Mouse (Mus musculus): ENCODE data around the gene Cbr1. TPM values are rescaled to one million over a fixed set of nuclear protein-coding genes. Genes with fewer than 3 reads are reported as not detected.
A peak's percentile ranks its signal among the peaks of the same experiment; 100 is the strongest.
"Not testable (repeated sequence)": the region's sequence is repeated elsewhere in the genome, so short reads cannot be mapped to it uniquely, and the experiment has no call there.

Gene Cbr1
- total RNA-seq, 2 experiments from 2014 or later, result 59.4 to 63.7 TPM

GRCm38 (mm10) chr16:93596807-93597206 is 8.8 kb upstream of the Cbr1 start:
- DNase-seq (ENCODE audit: low spot score in 2 of 2), result no peak

GRCm38 (mm10) chr16:93597551-93597950 is 8.1 kb upstream of the Cbr1 start:
- DNase-seq (ENCODE audit: low spot score in 2 of 2), result no peak

GRCm38 (mm10) chr16:93599461-93599860 is 6.2 kb upstream of the Cbr1 start:
- no peak for DNase-seq (ENCODE audit: low spot score in 2 of 2)

GRCm38 (mm10) chr16:93603439-93604212 is 2.0 kb upstream of the Cbr1 start, which contains the start of gene Setd4:
Gene Setd4 (minus strand): TSS chr16:93604063.
- DNase-seq (ENCODE audit: low spot score in 2 of 2), result peak; percentile 94 to 95

GRCm38 (mm10) chr16:93604481-93604969 is 1.1 kb upstream of the Cbr1 start:
- no peak for DNase-seq (ENCODE audit: low spot score in 2 of 2)

- no peak for DNase-seq (ENCODE audit: low spot score in 2 of 2)
Measured at GRCm38 (mm10) chr16:93606146-93606545, 493 bp downstream of the Cbr1 start.

GRCm38 (mm10) chr16:93607669-93608101 is 2.0 kb downstream of the Cbr1 start:
- peak; percentile 71 to 86 for DNase-seq (ENCODE audit: low spot score in 2 of 2)

- no peak for DNase-seq (ENCODE audit: low spot score in 2 of 2)
Measured at GRCm38 (mm10) chr16:93608731-93609130, 3.1 kb downstream of the Cbr1 start.

GRCm38 (mm10) chr16:93609796-93610195 is 4.1 kb downstream of the Cbr1 start:
- DNase-seq (ENCODE audit: low spot score in 2 of 2), result no peak

- no peak for DNase-seq (ENCODE audit: low spot score in 2 of 2)
Measured at GRCm38 (mm10) chr16:93610961-93611360, 5.3 kb downstream of the Cbr1 start.

- DNase-seq (ENCODE audit: low spot score in 2 of 2), result peak in 1 of 2 experiments; percentile 48
Measured at GRCm38 (mm10) chr16:93615118-93615870, 9.6 kb downstream of the Cbr1 start.

GRCm38 (mm10) chr16:93623759-93624158 is 18.1 kb downstream of the Cbr1 start:
- DNase-seq (ENCODE audit: low spot score in 2 of 2), result not testable (repeated sequence)

- no peak for DNase-seq (ENCODE audit: low spot score in 2 of 2)
Measured at GRCm38 (mm10) chr16:93624671-93625070, 19.0 kb downstream of the Cbr1 start.

GRCm38 (mm10) chr16:93626745-93627144 is 21.1 kb downstream of the Cbr1 start:
- peak in 1 of 2 experiments; percentile 39 for DNase-seq (ENCODE audit: low spot score in 2 of 2)

- no peak for DNase-seq (ENCODE audit: low spot score in 2 of 2)
Measured at GRCm38 (mm10) chr16:93627761-93628400, 22.2 kb downstream of the Cbr1 start, which contains the start of gene Gm5678. Gene Gm5678 (plus strand): TSS chr16:93628097.

GRCm38 (mm10) chr16:93644006-93644405 is 38.4 kb downstream of the Cbr1 start:
- no peak for DNase-seq (ENCODE audit: low spot score in 2 of 2)

- no peak for DNase-seq (ENCODE audit: low spot score in 2 of 2)
Measured at GRCm38 (mm10) chr16:93648441-93649183, 43.0 kb downstream of the Cbr1 start.
